Mouse (Mus musculus) heart, adult 2 months (tissue): ENCODE results near the gene Zfand6. TPM values are rescaled to one million over a fixed set of nuclear protein-coding genes. Genes with fewer than 3 reads are reported as not detected.

Source experiments
- DNase-seq, 2 experiments: peaks; one replicate each; pipeline ENCODE4 v3.0.0; 2021
- H3K27ac ChIP-seq: fragments of 200-600 bp; 2 replicates; pipeline ENCODE4 v1.8.1; 2022
- H3K27me3 ChIP-seq: fragments of 200-500 bp; 2 replicates; pipeline ENCODE4 v1.6.1; 2012; ENCODE audit warnings: mild to moderate bottlenecking, low read length, inconsistent platforms, mixed read lengths; ENCODE audit not compliant: control insufficient read depth, insufficient read depth
- H3K36me3 ChIP-seq: fragments of 200-500 bp; 2 replicates; pipeline ENCODE4 v1.6.1; 2012; ENCODE audit warnings: low read length, inconsistent platforms; ENCODE audit not compliant: control insufficient read depth, insufficient read depth
- H3K4me1 ChIP-seq: fragments of 200-500 bp; 2 replicates; pipeline ENCODE4 v1.6.1; 2011; ENCODE audit warnings: low read length; ENCODE audit not compliant: control insufficient read depth, insufficient read depth
- H3K4me3 ChIP-seq: fragments of 200-600 bp; 2 replicates; pipeline ENCODE4 v1.8.1; 2022
- H3K79me2 ChIP-seq: fragments of 200-500 bp; replicated peaks from 2 replicates; pipeline ENCODE4 v1.6.1; 2012; ENCODE audit warnings: mild to moderate bottlenecking, inconsistent platforms, low read length, moderate library complexity, mixed read lengths; ENCODE audit not compliant: control insufficient read depth, insufficient read depth
- H3K9ac ChIP-seq: fragments of 200-500 bp; 2 replicates; pipeline ENCODE4 v1.6.1; 2012; ENCODE audit warnings: low read depth, mild to moderate bottlenecking, control low read depth, inconsistent platforms, low read length, mixed read lengths
- CTCF ChIP-seq: fragments of 200-600 bp; IDR thresholded peaks from 2 replicates; pipeline ENCODE4 v1.8.1; 2022; ENCODE audit warnings: antibody characterized with exemption, mild to moderate bottlenecking, moderate library complexity
- EP300 ChIP-seq: fragments of 200-500 bp; IDR thresholded peaks from 2 replicates; pipeline ENCODE4 v1.6.1; 2011; ENCODE audit warnings: low read depth, low read length, control low read depth; ENCODE audit not compliant: insufficient read depth
- POLR2A ChIP-seq: fragments of 200-500 bp; IDR thresholded peaks from 2 replicates; pipeline ENCODE4 v1.6.1; 2011; ENCODE audit warnings: mild to moderate bottlenecking, low read depth, low read length, control low read depth; ENCODE audit not compliant: insufficient read depth
- WGBS: fragments of 180-500 bp; shearing (Covaris S2); methylation state at CpG from one replicate; pipeline ENCODE4 v1.1.7; 2018; 5-methylcytosine and 5-hydroxymethylcytosine counted together
- intact Hi-C: fragments of 180-260 bp; cut with DNase I; formaldehyde crosslinking; loops from one replicate; pipeline ENCODE4 v1.15.1; 2025
- polyA plus RNA-seq: library from polyadenylated mRNA; depleted of rRNA; stranded (reverse); fragments of >200 nt; gene quantifications from 2 replicates; pipeline ENCODE4 v1.2.3, GENCODE M21; 2012
- total RNA-seq, 2 experiments: library from RNA; stranded (reverse); gene quantifications; 2 replicates each; pipeline ENCODE4 v1.2.3; 2021

Zfand6 gene
- total and polyA plus RNA-seq, 3 experiments: 72.9 to 93.8 (median 82.9) TPM

DNA sequence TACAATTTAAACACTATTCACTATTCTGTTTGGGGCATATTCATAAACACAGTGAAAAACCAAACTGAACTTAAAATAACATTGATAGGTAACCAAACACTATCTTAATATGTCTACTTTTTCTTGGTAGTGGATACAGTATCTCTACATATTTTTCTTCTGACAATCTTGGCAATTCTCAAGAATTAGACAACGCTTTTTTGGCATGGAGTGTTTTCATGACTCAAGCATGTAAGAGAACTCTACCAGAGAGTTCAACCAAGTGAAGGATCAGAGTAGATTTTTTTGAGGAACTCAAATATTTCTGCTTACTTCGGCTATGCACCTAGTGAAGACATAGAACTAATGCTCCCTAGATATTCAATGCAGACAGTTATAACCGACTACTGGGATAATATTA, 68.8 kb downstream of the Zfand6 start:
- no peaks in the 10 kb centered on the region for H3K79me2 ChIP-seq
- no peak for TF ChIP-seq CTCF
- no peak for TF ChIP-seq EP300
- no peak for TF ChIP-seq POLR2A
- H3K27me3 ChIP-seq: no peaks in the 10 kb centered on the region
- H3K27ac ChIP-seq: no peak overlapping the region
- no peaks in the 10 kb centered on the region for H3K4me1 ChIP-seq
- no peaks in the 10 kb centered on the region; the same call in 1 of the 2 replicates for H3K36me3 ChIP-seq
- H3K9ac ChIP-seq: no peak overlapping the region
- H3K4me3 ChIP-seq: no peak overlapping the region
- intact Hi-C loops: no loop called here
- no peak for DNase-seq
- WGBS: 84% methylated on average over 3 of the region's 3 CpGs

DNA sequence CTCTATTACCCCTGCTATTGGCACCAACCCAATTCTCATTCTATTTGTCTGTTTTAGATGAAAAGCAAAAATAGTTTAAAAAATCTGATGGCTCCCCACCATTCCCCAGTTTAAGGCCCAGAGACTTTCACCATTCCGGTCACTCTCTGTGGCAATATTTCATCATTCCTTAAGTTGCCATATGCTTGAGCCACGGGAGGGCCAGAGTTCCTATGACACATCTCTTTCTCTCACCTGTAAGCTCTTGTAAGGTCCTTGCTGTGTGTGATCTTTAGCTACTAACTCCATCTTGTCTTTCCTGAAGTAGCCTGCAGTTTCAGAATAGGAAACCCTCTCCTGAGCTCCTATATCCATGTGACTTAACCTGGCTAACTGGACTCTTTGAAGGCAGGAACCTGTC, 70.8 kb downstream of the Zfand6 start:
- TF ChIP-seq CTCF: no peak
- TF ChIP-seq POLR2A: no peak
- no peak for TF ChIP-seq EP300
- H3K27me3 ChIP-seq: no peaks in the 10 kb centered on the region
- no peaks in the 10 kb centered on the region for H3K79me2 ChIP-seq
- WGBS: 94% methylated on average over 2 of the region's 2 CpGs
- no peak overlapping the region for H3K9ac ChIP-seq
- H3K27ac ChIP-seq: no peak overlapping the region
- DNase-seq: no peak
- H3K4me1 ChIP-seq: no peaks in the 10 kb centered on the region
- H3K36me3 ChIP-seq: no peaks in the 10 kb centered on the region; the same call in none of the 2 replicates
- H3K4me3 ChIP-seq: no peak overlapping the region
- intact Hi-C loops: no loop called here

DNA sequence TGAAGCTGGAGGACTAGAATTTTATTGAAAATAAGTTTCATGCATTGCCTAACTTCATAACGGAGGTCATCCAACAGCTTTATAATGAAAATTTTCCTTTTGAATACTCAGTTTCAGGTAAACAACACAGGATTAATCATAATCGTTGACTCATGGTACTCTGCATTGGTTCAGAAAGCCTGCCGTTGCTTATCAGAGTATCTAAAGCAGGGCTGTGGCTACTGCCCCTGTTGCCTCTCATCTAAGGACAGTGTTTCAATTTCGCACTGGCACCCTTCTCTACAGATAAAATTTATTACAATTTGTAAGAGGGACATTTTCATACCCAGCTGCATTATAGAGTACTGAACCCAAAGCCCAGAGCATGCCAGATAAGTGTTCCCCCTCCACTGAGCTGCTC, 77.3 kb downstream of the Zfand6 start:
- 62% methylated on average over 4 of the region's 4 CpGs for WGBS
- Histone ChIP-seq H3K9ac (no peak overlapping the region), H3K27ac (no peak overlapping the region), H3K4me1 (no peaks in the 10 kb centered on the region), H3K36me3 (no peaks in the 10 kb centered on the region; the same call in none of the 2 replicates), H3K27me3 (no peaks in the 10 kb centered on the region), H3K79me2 (no peaks in the 10 kb centered on the region), H3K4me3 (no peak overlapping the region)
- intact Hi-C loops: no loop called here
- TF ChIP-seq CTCF: no peak
- TF ChIP-seq POLR2A: no peak
- TF ChIP-seq EP300: no peak
- DNase-seq: no peak

GRCm38 (mm10) chr7:84611609-84612008, 78.2 kb downstream of the Zfand6 start:
- Histone ChIP-seq H3K4me3 (no peak overlapping the region), H3K27ac (no peak overlapping the region), H3K9ac (no peak overlapping the region), H3K36me3 (no peaks in the 10 kb centered on the region; the same call in none of the 2 replicates), H3K27me3 (no peaks in the 10 kb centered on the region), H3K79me2 (no peaks in the 10 kb centered on the region), H3K4me1 (no peaks in the 10 kb centered on the region)
- 70% methylated on average over 1 of the region's 1 CpGs for WGBS
- TF ChIP-seq POLR2A (no peak), CTCF (no peak), EP300 (no peak)
- DNase-seq: no peak
- intact Hi-C loops: no loop called here

DNA sequence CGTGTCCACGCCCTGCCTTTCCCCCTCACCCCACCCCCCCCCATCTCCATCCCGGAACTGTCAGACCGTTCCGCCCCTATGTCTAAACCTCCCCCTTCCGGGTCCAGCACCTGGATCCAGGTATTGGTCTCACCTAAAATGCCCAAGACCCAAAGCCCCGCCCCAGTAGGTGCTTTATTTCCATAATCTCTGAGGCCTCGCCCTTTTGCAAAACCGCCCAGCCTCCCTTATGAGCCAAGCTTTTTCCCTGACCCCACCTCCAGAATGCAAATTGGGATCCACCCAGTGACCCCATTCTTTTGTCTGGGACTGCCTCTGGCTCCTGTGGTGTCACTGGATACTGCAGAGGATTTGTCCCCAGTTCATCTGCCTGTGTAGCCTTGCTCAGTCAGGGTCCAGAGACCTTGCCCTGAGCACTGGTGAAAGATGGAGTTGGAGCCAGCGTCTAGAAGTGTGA, 83.4 kb downstream of the Zfand6 start, which contains the start of gene Fah:
Gene Fah (minus strand): TSS at position 430 of the 457 bp plus-strand sequence.
- 6% methylated on average over 10 of the region's 10 CpGs for WGBS
- Histone ChIP-seq H3K9ac (peak within 1 kb of the TSS; percentile 7), H3K27ac (peak within 1 kb of the TSS; percentile 76), H3K4me1 (peaks cover 5% of the 10 kb centered on the region), H3K4me3 (peak within 1 kb of the TSS; percentile 67), H3K36me3 (no peaks in the 10 kb centered on the region), H3K79me2 (no peaks in the 10 kb centered on the region), H3K27me3 (no peaks in the 10 kb centered on the region)
- intact Hi-C loops: loop anchor here (5.0 kb wide), 1 partner anchor 71 kb away; no protein-coding TSS in a partner anchor
- TF ChIP-seq CTCF: 0 out of 2 replicates have a peak, but pooled peaks have one; percentile 8
- TF ChIP-seq POLR2A: no peak
- peak; percentile 61 for DNase-seq

- Histone ChIP-seq H3K27ac (peak overlapping the region; percentile 76), H3K4me1 (peaks cover 5% of the 10 kb centered on the region), H3K9ac (peak overlapping the region; percentile 7), H3K27me3 (no peaks in the 10 kb centered on the region), H3K4me3 (peak overlapping the region; percentile 67), H3K79me2 (no peaks in the 10 kb centered on the region), H3K36me3 (no peaks in the 10 kb centered on the region)
- DNase-seq: peak; percentile 85 to 88
- intact Hi-C loops: loop anchor here (5.0 kb wide), 1 partner anchor 72 kb away; no protein-coding TSS in a partner anchor
- TF ChIP-seq CTCF: no peak
- 1% methylated on average over 35 of the region's 36 CpGs for WGBS
These were observed 84.0 kb downstream of the Zfand6 start for GRCm38 (mm10) chr7:84605704-84606292.
